Mouse (Mus musculus): ENCODE data around the gene Col6a4. TPM values are rescaled to one million over a fixed set of nuclear protein-coding genes. Genes with fewer than 3 reads are reported as not detected.

The Col6a4 gene
- total RNA-seq, 2 experiments from 2014 or later, result 0.69 to 0.98 TPM

DNA sequence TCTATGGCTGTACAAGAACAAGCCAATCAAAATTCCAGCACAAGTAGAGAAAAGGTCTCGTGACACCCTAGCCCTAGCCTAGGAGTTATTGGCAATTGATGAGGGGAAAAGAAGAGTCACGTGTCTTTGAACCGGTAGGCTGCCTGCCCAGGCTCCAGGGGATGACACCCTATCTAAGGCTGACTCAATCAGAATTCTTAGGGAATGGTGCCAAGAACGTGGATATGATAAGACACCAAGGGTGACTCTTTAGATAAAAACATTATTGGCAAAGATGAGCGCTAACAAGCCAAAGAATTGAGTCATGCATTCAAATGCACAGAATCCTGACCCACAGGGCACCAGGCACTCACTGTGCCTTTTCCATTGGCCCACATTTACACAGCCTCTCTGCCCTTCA, 125.7 kb downstream of the Col6a4 start:
- no peak for DNase-seq (ENCODE audit: low spot score in 2 of 2)

- DNase-seq (ENCODE audit: low spot score in 2 of 2), result no peak
Measured at GRCm38 (mm10) chr9:105967976-105968375, 128.6 kb downstream of the Col6a4 start.

- no peak for DNase-seq (ENCODE audit: low spot score in 2 of 2)
Measured at GRCm38 (mm10) chr9:105960533-105960932, 136.1 kb downstream of the Col6a4 start, which contains the start of gene Col6a5. TSS of gene Col6a5 (minus strand) at chr9:105960643.

DNA sequence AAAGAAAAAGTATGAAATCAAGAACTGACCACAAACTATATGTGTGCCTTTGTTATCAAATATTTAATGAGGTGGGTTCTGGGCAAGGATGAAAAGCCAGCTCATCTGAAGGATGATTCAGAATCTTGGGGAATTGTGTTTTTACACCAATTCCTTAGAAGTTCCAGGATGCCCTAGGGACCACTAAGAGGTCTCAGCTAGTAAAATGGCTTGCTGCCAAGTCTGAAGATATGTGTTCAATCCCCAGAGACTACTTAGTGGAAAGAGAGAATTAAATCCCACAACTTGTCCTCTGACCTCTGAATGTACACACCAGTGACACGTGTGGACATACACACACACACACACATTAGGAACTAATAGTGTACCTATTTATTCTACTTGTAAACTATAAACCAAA, 137.5 kb downstream of the Col6a4 start:
- no peak for DNase-seq (ENCODE audit: low spot score in 2 of 2)

DNA sequence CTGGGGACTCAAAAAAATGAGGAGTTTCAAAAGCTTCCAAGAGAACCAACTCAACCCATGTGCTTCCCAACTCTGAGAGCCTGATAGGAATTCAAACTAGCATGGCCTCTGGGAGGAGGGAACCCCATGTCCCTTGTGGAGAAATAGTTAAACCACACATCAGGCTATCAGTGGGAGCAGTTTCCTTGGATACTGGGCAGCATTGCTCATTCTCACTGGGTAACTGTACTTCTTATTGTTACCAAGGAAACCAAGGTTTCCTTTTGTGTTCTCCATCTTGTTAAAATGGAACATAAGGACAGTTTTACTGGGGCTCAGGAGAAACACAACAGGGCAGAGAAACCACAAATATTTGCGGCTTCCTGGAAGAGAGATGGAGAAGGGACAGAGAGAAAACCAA, 146.8 kb downstream of the Col6a4 start:
- DNase-seq (ENCODE audit: low spot score in 2 of 2), result peak in 1 of 2 experiments; percentile 8

DNA sequence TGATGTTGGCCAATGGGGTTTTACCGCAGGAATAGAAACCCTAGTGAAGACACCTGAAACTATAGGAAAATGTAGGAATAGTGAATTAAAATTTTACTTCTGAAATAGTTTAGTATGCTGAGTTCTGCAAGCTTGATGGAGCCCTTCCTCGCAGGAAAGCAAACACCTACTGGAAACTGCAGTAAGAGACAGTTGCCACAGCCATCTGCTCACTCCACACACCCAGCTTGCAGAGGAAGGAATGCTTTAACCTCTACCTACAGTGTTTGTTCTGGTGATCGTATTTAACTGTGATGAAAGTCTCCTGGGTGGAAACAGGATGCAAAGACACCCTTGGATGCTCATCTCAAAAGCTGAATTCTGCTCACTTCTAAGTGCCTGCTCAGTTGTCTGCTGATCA, 149.0 kb downstream of the Col6a4 start:
- DNase-seq (ENCODE audit: low spot score in 2 of 2), result peak; percentile 31 to 46

Other genes starting within 250 kb of the Col6a4 start
- 1 to 10 TPM; 1.2 to 2.4 TPM for gene Col6a5, start 136.1 kb downstream of the Col6a4 start, total RNA-seq (2021)
- gene Glyctk, start 61.4 kb upstream of the Col6a4 start, total RNA-seq (2021), result 1 to 10 TPM; 3.2 to 6.0 TPM
- 100 to 1,000 TPM; 138 to 146 TPM for gene Wdr82, start 74.1 kb upstream of the Col6a4 start, total RNA-seq (2021)
- gene Ppm1m, start 103.0 kb upstream of the Col6a4 start, total RNA-seq (2021), result 10 to 100 TPM; 15.4 to 15.8 TPM
- gene Twf2, start 106.3 kb upstream of the Col6a4 start, total RNA-seq (2021), result 10 to 100 TPM; 49.2 to 49.7 TPM
- 1 to 10 TPM; 1.2 to 1.6 TPM for gene Tlr9, start 125.8 kb upstream of the Col6a4 start, total RNA-seq (2021)
- gene Alas1, start 151.9 kb upstream of the Col6a4 start, total RNA-seq (2021), result 100 to 1,000 TPM; 153 to 174 TPM
- gene Poc1a, start 184.3 kb upstream of the Col6a4 start, total RNA-seq (2021), result 10 to 100 TPM in 1 of 2 experiments, 1 to 10 TPM in 1; 8.5 to 12.0 TPM